Mouse (Mus musculus): ENCODE data around the gene Unc119.

The Unc119 gene

DNA sequence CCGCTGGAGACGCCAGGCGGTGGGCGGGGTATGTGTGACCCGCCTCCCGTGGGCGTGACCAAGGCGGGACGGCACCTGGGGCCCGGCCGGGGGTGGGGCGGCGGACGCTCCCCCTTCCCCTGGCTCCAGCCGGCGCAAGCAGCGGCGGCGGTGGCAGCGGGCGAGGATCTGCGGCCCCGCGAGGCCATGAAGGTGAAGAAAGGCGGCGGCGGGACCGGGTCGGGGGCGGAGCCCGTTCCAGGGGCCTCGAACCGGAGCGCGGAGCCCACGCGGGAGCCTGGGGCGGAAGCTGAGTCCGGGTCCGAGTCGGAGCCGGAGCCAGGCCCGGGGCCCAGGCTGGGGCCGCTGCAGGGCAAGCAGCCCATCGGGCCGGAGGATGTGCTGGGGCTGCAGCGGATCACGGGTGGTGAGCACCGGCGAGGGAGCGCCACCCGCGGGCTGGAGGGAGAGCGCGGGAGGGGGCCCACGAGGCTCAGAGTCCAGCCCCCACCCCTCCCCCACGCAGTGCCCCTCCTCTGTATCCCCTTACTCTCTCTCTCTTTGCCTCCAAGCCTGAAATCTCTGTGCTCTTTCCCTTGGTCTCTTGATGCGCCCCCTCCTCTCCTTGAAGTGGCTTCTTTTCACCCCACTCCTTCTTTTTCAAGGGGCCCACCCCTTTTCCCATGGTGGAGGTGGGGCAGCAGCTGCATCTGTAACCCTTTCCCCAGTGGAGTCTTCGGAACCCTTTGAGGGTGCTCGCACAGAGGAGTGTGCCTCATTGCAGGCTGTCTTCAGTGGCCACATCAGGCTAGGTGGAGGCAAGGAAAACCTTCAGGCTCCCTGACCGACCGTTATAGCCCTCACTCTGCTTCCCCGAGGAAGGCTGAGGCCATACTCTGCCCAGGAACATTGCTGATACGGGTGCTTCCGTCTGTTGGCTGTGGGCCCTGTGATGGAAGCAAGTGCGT lies at the start of gene Unc119:
Gene Unc119, plus strand, starts transcription at position 102 of the 947 bp plus-strand sequence.
- in situ Hi-C loops (cut with MboI; ENCODE audit: unreplicated experiment in 2 of 2): no loop called here

DNA sequence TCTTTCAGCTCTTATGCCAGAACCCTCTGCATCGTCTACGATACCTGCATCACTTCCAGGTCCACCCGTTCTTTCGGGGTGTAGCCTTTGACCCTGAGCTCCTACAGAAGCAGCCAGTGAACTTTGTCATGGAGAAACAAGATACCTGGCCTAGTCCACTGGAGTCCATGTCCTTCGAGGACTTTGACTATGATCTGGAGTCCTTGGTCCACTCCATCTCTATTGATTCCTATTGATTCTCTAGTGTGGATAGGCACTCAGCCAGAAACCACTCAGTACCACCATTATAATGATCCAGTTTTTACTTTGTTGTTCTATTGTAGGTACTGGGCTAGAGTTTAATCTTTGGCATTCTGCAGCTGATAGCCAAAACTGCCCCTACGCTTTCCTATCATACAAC lies 48.7 kb upstream of the Unc119 start:
- in situ Hi-C loops (cut with MboI; ENCODE audit: unreplicated experiment in 2 of 2): no loop called here

DNA sequence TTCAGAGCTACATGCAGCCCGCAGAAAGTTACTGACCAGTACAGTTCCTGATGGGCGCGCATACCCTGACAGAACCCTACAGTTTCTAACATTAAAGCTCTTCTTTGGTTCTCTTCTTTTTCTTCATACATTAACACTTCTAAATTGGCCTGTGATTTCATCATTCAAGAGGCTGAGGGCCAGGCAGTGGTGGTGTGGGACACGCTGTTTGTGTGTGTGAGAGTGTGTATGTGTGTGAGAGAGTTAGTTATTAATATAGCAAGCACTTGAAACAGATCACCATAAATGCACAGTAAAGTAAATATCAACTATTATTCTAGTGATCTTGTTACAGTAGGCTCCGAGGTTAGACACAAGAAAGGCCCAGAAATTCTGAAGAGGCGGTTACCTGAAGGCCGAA lies 42.4 kb upstream of the Unc119 start:
- in situ Hi-C loops (cut with MboI; ENCODE audit: unreplicated experiment in 2 of 2): no loop called here

- in situ Hi-C loops (cut with MboI; ENCODE audit: unreplicated experiment in 2 of 2): no loop called here
Observed at GRCm38 (mm10) chr11:78301357-78302084, 41.8 kb upstream of the Unc119 start, which contains the start of gene Spag5. Gene Spag5 (plus strand): TSS chr11:78301529.

- in situ Hi-C loops (cut with MboI; ENCODE audit: unreplicated experiment in 2 of 2): no loop called here
Observed at GRCm38 (mm10) chr11:78305272-78305671, 38.0 kb upstream of the Unc119 start.

DNA sequence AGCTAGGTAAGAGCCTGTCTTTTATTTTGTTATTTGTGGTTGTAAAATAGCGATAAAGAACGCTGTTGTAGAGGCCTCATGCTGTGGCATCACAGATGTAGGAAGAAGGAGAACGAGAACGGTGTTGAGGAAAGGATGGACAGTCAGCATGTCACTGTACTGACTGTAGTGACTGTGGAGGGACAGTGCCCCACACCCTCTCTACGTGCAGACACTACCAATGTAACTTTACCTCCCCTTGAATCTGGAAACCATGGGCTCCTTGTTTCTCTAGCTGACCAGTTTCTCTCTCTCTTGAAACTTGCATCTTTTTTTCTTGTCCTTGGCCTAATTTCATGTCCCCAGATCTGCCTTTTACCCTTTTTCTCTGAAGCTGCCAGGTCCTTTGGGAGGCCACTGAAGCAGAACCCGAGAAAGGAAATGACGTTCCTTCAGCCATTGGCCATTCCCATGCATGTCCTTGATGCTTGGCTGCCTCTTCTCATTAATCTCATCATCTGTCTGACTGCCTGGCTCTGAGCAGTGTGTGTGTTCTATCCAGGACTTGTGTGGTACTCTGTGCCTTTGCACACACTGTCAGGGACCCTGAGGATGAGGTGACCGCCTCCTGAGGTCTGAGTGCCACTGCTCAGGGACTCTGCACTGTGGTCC lies 32.3 kb upstream of the Unc119 start:
- in situ Hi-C loops (cut with MboI; ENCODE audit: unreplicated experiment in 2 of 2): no loop called here

- in situ Hi-C loops (cut with MboI; ENCODE audit: unreplicated experiment in 2 of 2): no loop called here
Observed at GRCm38 (mm10) chr11:78313662-78314061, 29.6 kb upstream of the Unc119 start.

DNA sequence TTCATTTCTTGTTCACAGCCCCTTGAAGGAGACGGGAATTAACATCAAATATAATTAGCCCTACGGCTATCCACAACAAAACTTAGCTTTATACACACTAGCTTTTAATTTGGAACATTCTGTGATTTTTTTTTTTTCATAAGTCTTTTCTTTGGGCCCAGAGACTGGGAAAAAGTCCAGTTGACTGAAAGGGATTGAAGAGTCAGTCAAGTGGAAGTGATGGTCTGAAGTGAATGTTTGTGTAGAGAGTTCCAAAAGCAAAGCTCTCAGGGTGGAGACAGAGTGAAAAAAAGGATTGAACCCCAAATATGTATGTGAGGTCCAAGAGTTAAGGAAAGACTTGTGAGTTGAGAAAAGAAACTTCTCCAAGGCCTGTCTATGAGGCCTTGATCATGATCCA lies 24.9 kb upstream of the Unc119 start:
- in situ Hi-C loops (cut with MboI; ENCODE audit: unreplicated experiment in 2 of 2): no loop called here

- in situ Hi-C loops (cut with MboI; ENCODE audit: unreplicated experiment in 2 of 2): loop anchor here in 1 of 2 experiments (10.0 kb wide), 1 partner anchor 47 kb away; no protein-coding TSS in a partner anchor
Observed at GRCm38 (mm10) chr11:78322076-78322831, 21.0 kb upstream of the Unc119 start.

DNA sequence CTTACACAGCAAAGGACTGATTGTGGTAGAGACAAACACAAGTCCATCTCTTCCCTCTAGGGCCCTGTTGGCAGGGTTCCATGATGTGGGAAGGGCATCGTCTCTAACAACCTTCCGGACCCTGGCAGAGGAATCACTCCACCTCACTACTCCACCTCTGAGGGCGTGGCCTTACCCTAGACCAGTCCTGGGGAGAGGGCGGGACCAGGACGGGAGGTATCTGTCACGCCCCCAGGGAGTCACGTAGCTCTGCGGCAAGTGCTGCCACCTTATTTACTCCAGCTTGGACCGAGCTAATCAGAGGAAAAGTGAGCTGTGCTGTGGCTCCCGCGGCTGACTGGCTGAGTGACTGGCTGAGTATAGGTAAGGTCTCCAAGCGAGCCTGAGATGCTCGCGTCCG lies 20.4 kb upstream of the Unc119 start, which contains the start of gene Aldoc:
Gene Aldoc, plus strand, starts transcription at position 109 of the 400 bp plus-strand sequence.
- in situ Hi-C loops (cut with MboI; ENCODE audit: unreplicated experiment in 2 of 2): loop anchor here in 1 of 2 experiments (10.0 kb wide), 1 partner anchor 48 kb away; no protein-coding TSS in a partner anchor

GRCm38 (mm10) chr11:78324000-78324785 lies 19.1 kb upstream of the Unc119 start:
- in situ Hi-C loops (cut with MboI; ENCODE audit: unreplicated experiment in 2 of 2): loop anchor here in 1 of 2 experiments (10.0 kb wide), 1 partner anchor 49 kb away; no protein-coding TSS in a partner anchor

- in situ Hi-C loops (cut with MboI; ENCODE audit: unreplicated experiment in 2 of 2): loop anchor here (5.0 to 10.0 kb wide), 2 partner anchors 50 to 63 kb away; partner anchors contain the start of gene 2610507B11Rik (in 1 of the 2)
Observed at GRCm38 (mm10) chr11:78324965-78325364, 18.3 kb upstream of the Unc119 start.

- in situ Hi-C loops (cut with MboI; ENCODE audit: unreplicated experiment in 2 of 2): loop anchor here (5.0 to 10.0 kb wide), 2 partner anchors 52 to 65 kb away; partner anchors contain the start of gene 2610507B11Rik (in 1 of the 2)
Observed at GRCm38 (mm10) chr11:78327215-78327614, 16.1 kb upstream of the Unc119 start.

DNA sequence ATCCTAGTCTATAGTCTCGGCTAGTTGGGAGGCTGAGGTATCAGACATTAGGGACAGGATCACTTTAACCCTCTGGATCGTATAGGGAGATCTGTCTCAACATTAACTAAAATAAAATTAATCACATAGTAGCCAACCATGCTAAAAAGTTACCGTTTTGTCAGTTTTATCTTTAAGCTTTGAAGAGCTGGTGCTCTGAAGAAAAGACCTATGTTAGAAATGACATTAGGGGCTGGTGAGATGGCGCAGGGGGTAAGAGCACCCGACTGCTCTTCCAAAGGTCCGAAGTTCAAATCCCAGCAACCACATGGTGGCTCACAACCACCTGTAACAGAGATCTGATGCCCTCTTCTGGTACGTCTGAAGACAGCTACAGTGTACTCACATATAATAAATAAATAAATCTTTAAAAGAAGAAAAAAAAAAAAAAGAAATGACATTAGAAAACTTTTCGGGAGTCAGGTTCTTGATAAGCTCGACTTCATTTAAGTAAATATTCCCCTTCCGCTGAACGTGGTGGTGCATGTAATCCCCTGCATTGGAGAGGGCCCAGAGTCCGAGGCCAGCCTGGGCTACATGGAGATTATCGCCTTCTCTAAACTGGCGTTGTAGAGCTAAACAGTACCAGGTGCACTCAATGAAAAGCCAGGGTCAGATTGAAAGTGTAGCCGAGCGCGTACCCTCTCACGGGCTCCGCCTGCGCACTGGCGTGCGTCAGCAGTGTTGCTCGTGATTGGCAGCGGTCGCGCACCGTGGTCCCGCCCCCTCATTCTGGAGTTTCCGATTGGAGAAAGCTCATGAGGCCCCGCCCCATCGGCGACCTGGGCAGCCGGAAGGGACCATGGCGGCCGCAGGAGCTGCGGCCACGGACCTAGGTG lies 15.4 kb upstream of the Unc119 start, which contains the start of gene Pigs:
Gene Pigs, plus strand, starts transcription at position 782 of the 878 bp plus-strand sequence.
- in situ Hi-C loops (cut with MboI; ENCODE audit: unreplicated experiment in 2 of 2): loop anchor here (5.0 to 10.0 kb wide), 2 partner anchors 53 to 66 kb away; partner anchors contain the start of gene 2610507B11Rik (in 1 of the 2)

GRCm38 (mm10) chr11:78328512-78329056 lies 14.7 kb upstream of the Unc119 start:
- in situ Hi-C loops (cut with MboI; ENCODE audit: unreplicated experiment in 2 of 2): loop anchor here (5.0 to 10.0 kb wide), 2 partner anchors 54 to 66 kb away; partner anchors contain the start of gene 2610507B11Rik (in 1 of the 2)

DNA sequence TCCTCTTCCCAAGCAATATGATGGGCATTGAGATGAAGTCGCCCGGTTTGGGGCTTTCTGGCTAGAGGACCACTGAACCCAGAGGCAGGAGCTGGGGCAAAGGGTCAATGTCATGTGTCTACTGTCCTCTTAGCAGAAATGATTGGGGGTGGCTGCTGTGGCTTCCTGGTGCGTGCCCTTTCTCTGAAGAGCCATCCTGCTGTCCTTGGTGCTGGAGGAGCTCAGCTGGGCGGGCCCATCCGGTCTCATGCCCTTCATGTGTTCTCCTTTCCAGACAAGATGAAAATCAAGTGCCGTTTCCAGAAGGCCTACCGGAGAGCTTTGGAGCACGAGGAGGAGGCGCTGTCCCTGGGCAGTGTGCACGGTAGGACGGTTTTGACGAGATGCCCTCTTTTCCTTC lies 10.6 kb upstream of the Unc119 start:
- in situ Hi-C loops (cut with MboI; ENCODE audit: unreplicated experiment in 2 of 2): no loop called here

DNA sequence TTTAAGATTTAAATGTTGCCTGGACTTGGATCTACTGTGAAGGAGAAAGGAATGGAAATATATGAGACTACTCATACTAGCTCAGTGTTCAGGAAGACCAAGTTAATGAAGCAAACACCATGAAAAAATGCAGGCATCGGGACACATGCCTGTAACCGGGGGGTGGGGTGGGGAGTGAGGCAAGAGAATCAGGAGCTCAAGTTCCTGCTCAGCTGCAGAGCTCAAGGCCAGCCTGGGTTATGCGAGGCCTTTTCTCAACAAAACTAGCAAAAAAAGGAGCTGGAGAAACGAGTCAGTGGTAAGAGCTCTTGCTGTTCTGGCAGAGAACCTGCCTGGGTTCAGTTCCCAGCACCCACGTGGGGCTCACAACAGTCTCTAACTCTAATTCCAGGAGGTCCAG lies 9.3 kb upstream of the Unc119 start:
- in situ Hi-C loops (cut with MboI; ENCODE audit: unreplicated experiment in 2 of 2): no loop called here
